Mouse (Mus musculus): ENCODE measurements around the gene Trip12.

DNA sequence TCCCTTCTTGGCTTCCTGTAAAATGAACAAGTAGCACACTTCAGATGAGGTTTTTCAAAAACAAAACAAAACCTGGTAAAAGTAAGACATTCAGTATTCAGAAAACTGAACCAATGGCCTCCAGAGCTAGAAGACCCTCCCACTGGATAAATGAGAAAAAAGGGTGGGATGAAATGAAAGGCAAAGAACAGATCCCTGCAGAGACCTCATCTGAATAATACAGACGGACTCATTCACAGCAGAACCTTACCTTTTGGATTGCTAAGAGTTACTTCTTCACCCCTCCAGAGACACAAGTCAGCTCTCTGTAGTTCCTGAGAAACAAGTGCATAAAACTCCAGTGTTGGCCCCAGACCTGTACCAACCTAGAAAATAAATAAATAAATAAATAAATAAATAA, 108.6 kb downstream of the Trip12 start:
- TF ChIP-seq POLR2A (IDR thresholded peaks at IDR 0.05; ENCODE audit: borderline replicate concordance, extremely low read depth, insufficient read depth, insufficient read length, poor library complexity, severe bottlenecking) (no peak), CTCF (IDR thresholded peaks at IDR 0.05; ENCODE audit: borderline replicate concordance, extremely low read depth, insufficient read depth, insufficient read length) (no peak)
